Mouse (Mus musculus): ENCODE results near the gene Foxd1. TPM values are rescaled to one million over a fixed set of nuclear protein-coding genes. Genes with fewer than 3 reads are reported as not detected.

The Foxd1 gene
- polyA plus RNA-seq, 1 experiment = not detected

- no peak for TF ChIP-seq CTCF (IDR thresholded peaks at IDR 0.05; ENCODE audit: extremely low read depth, insufficient read length, insufficient replicate concordance, low read depth, low read length)
- TF ChIP-seq POLR2A (IDR thresholded peaks at IDR 0.05; ENCODE audit: low read depth, low read length) = no peak
- H3K27ac ChIP-seq (ENCODE audit: insufficient read depth, low read depth, low read length) = no peak overlapping the region
- no peak overlapping the region for H3K4me3 ChIP-seq (ENCODE audit: low read depth, low read length)
- H3K36me3 ChIP-seq (ENCODE audit: control insufficient read depth, insufficient read depth, low read length) = no peaks in the 10 kb centered on the region
- peaks cover 16% of the 10 kb centered on the region for H3K27me3 ChIP-seq (ENCODE audit: control insufficient read depth, insufficient read depth, low read length)
- WGBS = 70% methylated on average over 2 of the region's 2 CpGs
- H3K4me1 ChIP-seq (ENCODE audit: control insufficient read depth, insufficient read depth, insufficient read length, low read length) = peaks cover 1% of the 10 kb centered on the region; the same call in 1 of the 2 replicates
Measured at GRCm38 (mm10) chr13:98385877-98386276, 31.8 kb downstream of the Foxd1 start.

DNA sequence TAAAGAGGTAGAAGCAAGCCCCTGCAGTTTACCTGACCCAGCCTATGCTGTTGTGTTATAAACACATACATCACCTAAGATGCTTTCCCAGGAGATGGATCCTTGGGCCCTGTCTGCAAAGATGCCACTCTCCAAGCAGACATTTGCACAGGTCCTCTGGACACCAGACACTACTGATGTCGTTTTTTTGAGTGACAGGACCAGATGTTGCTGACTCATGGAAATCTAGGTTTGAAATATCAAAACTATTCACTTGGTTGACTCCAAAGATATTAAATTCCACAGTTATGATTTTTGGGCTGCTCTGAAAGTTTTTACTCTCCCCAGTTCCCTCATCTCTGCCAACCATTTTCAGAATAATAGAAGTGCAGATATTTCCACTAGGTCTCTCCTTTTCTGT, 35.0 kb downstream of the Foxd1 start:
- H3K4me3 ChIP-seq (ENCODE audit: low read depth, low read length) = no peak overlapping the region
- WGBS = 58% methylated on average over 1 of the region's 1 CpGs
- TF ChIP-seq CTCF (IDR thresholded peaks at IDR 0.05; ENCODE audit: extremely low read depth, insufficient read length, insufficient replicate concordance, low read depth, low read length) (no peak), POLR2A (IDR thresholded peaks at IDR 0.05; ENCODE audit: low read depth, low read length) (no peak)
- H3K4me1 ChIP-seq (ENCODE audit: control insufficient read depth, insufficient read depth, insufficient read length, low read length) = peaks cover 3% of the 10 kb centered on the region; the same call in 1 of the 2 replicates
- no peak overlapping the region for H3K27ac ChIP-seq (ENCODE audit: insufficient read depth, low read depth, low read length)
- no peaks in the 10 kb centered on the region for H3K36me3 ChIP-seq (ENCODE audit: control insufficient read depth, insufficient read depth, low read length)
- H3K27me3 ChIP-seq (ENCODE audit: control insufficient read depth, insufficient read depth, low read length) = peaks cover 29% of the 10 kb centered on the region

DNA sequence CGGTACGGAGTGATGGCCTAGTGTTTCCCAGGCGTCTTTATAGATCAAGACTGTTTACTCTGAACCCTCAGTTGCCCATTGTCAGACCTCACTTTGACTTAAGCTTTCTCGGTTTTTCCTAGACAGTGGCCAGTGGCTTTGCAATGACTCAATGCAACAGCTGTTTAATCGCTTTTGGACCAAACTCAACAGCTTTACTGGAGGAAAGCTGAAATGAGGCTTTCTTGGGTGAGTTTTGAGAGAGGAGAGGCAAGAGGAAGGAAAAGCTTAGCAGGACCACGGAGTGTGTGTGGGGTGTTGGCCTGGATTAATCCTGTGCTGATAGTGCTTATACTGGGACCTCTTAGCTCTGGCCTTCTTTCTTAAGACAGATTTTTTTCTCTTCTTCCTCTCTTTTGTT, 36.3 kb downstream of the Foxd1 start:
- TF ChIP-seq CTCF (IDR thresholded peaks at IDR 0.05; ENCODE audit: extremely low read depth, insufficient read length, insufficient replicate concordance, low read depth, low read length) = no peak
- TF ChIP-seq POLR2A (IDR thresholded peaks at IDR 0.05; ENCODE audit: low read depth, low read length) = no peak
- Histone ChIP-seq H3K4me3 (ENCODE audit: low read depth, low read length) (no peak overlapping the region), H3K27me3 (ENCODE audit: control insufficient read depth, insufficient read depth, low read length) (peaks cover 29% of the 10 kb centered on the region), H3K4me1 (ENCODE audit: control insufficient read depth, insufficient read depth, insufficient read length, low read length) (peaks cover 3% of the 10 kb centered on the region; the same call in 1 of the 2 replicates), H3K36me3 (ENCODE audit: control insufficient read depth, insufficient read depth, low read length) (no peaks in the 10 kb centered on the region), H3K27ac (ENCODE audit: insufficient read depth, low read depth, low read length) (no peak overlapping the region)
- 24% methylated on average over 6 of the region's 6 CpGs for WGBS

- 2% methylated on average over 68 of the region's 68 CpGs for WGBS
- Histone ChIP-seq H3K4me3 (ENCODE audit: low read depth, low read length) (peak overlapping the region; percentile 30; the same call in 1 of the 2 replicates), H3K4me1 (ENCODE audit: control insufficient read depth, insufficient read depth, insufficient read length, low read length) (peaks cover 3% of the 10 kb centered on the region; the same call in 1 of the 2 replicates), H3K27me3 (ENCODE audit: control insufficient read depth, insufficient read depth, low read length) (peaks cover 29% of the 10 kb centered on the region), H3K36me3 (ENCODE audit: control insufficient read depth, insufficient read depth, low read length) (no peaks in the 10 kb centered on the region), H3K27ac (ENCODE audit: insufficient read depth, low read depth, low read length) (no peak overlapping the region)
- TF ChIP-seq POLR2A (IDR thresholded peaks at IDR 0.05; ENCODE audit: low read depth, low read length) (no peak), CTCF (IDR thresholded peaks at IDR 0.05; ENCODE audit: extremely low read depth, insufficient read length, insufficient replicate concordance, low read depth, low read length) (no peak)
Measured at GRCm38 (mm10) chr13:98390771-98391634, 37.0 kb downstream of the Foxd1 start.

- WGBS = 6% methylated on average over 4 of the region's 4 CpGs
- Histone ChIP-seq H3K36me3 (ENCODE audit: control insufficient read depth, insufficient read depth, low read length) (no peaks in the 10 kb centered on the region), H3K4me3 (ENCODE audit: low read depth, low read length) (no peak overlapping the region), H3K27me3 (ENCODE audit: control insufficient read depth, insufficient read depth, low read length) (peaks cover 29% of the 10 kb centered on the region), H3K4me1 (ENCODE audit: control insufficient read depth, insufficient read depth, insufficient read length, low read length) (peaks cover 3% of the 10 kb centered on the region; the same call in 1 of the 2 replicates), H3K27ac (ENCODE audit: insufficient read depth, low read depth, low read length) (no peak overlapping the region)
- no peak for TF ChIP-seq CTCF (IDR thresholded peaks at IDR 0.05; ENCODE audit: extremely low read depth, insufficient read length, insufficient replicate concordance, low read depth, low read length)
Measured at GRCm38 (mm10) chr13:98391635-98391990, 37.6 kb downstream of the Foxd1 start.

DNA sequence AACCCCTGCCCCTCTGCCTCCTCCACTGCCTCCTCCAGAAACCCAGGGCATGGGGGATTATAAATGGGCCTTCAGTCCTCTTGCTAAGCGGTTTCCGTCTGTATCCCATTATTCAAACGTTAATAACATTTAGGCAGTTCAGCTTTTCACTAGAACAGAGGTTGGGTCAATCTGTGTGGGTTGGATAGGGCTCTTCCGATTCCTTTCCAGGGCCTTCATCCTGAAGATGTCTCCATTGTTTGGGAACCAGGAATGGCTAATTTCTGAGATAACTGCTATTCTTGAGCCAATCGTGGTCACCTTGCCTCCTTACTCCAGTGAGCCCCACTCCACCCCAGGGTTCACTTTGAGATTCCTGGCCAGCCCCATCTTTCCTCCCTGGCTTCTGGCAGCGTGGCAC, 38.0 kb downstream of the Foxd1 start:
- no peaks in the 10 kb centered on the region for H3K36me3 ChIP-seq (ENCODE audit: control insufficient read depth, insufficient read depth, low read length)
- peaks cover 3% of the 10 kb centered on the region; the same call in 1 of the 2 replicates for H3K4me1 ChIP-seq (ENCODE audit: control insufficient read depth, insufficient read depth, insufficient read length, low read length)
- H3K27ac ChIP-seq (ENCODE audit: insufficient read depth, low read depth, low read length) = no peak overlapping the region
- H3K27me3 ChIP-seq (ENCODE audit: control insufficient read depth, insufficient read depth, low read length) = peaks cover 29% of the 10 kb centered on the region
- no peak overlapping the region for H3K4me3 ChIP-seq (ENCODE audit: low read depth, low read length)
- TF ChIP-seq CTCF (IDR thresholded peaks at IDR 0.05; ENCODE audit: extremely low read depth, insufficient read length, insufficient replicate concordance, low read depth, low read length) (no peak), POLR2A (IDR thresholded peaks at IDR 0.05; ENCODE audit: low read depth, low read length) (no peak)
- 37% methylated on average over 6 of the region's 6 CpGs for WGBS

- no peaks in the 10 kb centered on the region for H3K36me3 ChIP-seq (ENCODE audit: control insufficient read depth, insufficient read depth, low read length)
- H3K27me3 ChIP-seq (ENCODE audit: control insufficient read depth, insufficient read depth, low read length) = peaks cover 26% of the 10 kb centered on the region
- no peak overlapping the region for H3K4me3 ChIP-seq (ENCODE audit: low read depth, low read length)
- peaks cover 3% of the 10 kb centered on the region; the same call in 1 of the 2 replicates for H3K4me1 ChIP-seq (ENCODE audit: control insufficient read depth, insufficient read depth, insufficient read length, low read length)
- TF ChIP-seq POLR2A (IDR thresholded peaks at IDR 0.05; ENCODE audit: low read depth, low read length) = no peak
- TF ChIP-seq CTCF (IDR thresholded peaks at IDR 0.05; ENCODE audit: extremely low read depth, insufficient read length, insufficient replicate concordance, low read depth, low read length) = no peak
- no peak overlapping the region for H3K27ac ChIP-seq (ENCODE audit: insufficient read depth, low read depth, low read length)
- 23% methylated on average over 10 of the region's 10 CpGs for WGBS
Measured at GRCm38 (mm10) chr13:98393356-98394070, 39.5 kb downstream of the Foxd1 start.

Other genes starting within 250 kb of the Foxd1 start
- 2.6 and 3.3 TPM in 2 replicates for gene Arhgef28, start 147.8 kb upstream of the Foxd1 start, polyA plus RNA-seq (2012; rRNA removed)
- 0.65 and 1.3 TPM in 2 replicates for gene Utp15, start 91.2 kb upstream of the Foxd1 start, polyA plus RNA-seq (2012; rRNA removed)
- 3.6 and 6.4 TPM in 2 replicates for gene Ankra2, start 91.2 kb upstream of the Foxd1 start, polyA plus RNA-seq (2012; rRNA removed)
- gene Gm21976, start 74.4 kb upstream of the Foxd1 start, polyA plus RNA-seq (2012; rRNA removed) = not detected in 2 replicates
- 37.8 and 80.5 TPM in 2 replicates for gene Btf3, start 37.2 kb upstream of the Foxd1 start, polyA plus RNA-seq (2012; rRNA removed)
- gene Gm10320, start 137.8 kb downstream of the Foxd1 start, polyA plus RNA-seq (2012; rRNA removed) = 0.43 and 1.1 TPM in 2 replicates